Mouse (Mus musculus) stomach, postnatal 0 days (tissue): ENCODE data around the gene Osbpl7.

Experiments
- CTCF ChIP-seq: IDR thresholded peaks from 2 replicates; pipeline ENCODE4 v1.5.1; 2016; ENCODE audit warnings: antibody characterized with exemption, low read depth, mild to moderate bottlenecking, moderate library complexity
- EP300 ChIP-seq: optimal IDR thresholded peaks from 2 replicates; pipeline ENCODE3; 2016; ENCODE audit warnings: antibody characterized with exemption

DNA sequence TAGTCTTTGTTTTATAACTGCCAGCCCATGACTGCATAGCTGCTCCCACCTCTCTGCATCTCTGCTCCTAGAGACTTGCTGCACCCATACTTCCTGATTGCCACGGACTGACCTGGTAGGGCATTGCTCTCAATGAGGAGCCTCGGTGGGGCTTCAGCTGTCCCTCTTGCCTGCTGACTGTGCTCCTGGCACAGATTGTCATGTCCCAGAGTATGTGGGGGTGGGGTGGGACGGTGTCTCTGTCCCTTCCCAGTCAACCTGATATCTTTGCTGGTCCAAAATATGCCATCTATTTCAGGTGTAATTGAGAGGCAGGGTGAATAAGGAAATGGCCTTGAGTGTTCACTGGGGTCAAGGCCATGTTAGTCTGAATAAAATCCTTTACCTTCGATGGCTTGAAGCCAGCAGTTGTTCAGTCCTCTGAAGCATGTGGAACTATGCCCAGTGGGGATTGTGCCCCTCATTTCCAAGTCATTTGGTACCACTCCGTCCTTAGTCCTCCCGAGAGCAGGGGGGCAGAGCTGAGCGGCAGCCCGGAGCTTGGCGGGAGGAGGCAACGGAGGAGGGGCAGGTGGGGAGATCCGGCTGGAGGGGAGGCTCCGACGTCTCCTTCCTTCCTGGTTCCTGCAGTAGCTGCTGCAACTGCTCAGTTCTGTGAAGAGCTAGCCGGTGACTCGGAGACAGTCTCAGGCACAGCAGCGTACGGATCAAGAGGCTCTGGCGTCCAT, at the start of gene Osbpl7:
- TF ChIP-seq CTCF: peak; percentile 66
- no peak for TF ChIP-seq EP300
